Mouse (Mus musculus): ENCODE measurements around the gene Asphd2.

Asphd2 gene

GRCm38 (mm10) chr5:112355910-112356309 is 38.8 kb downstream of the Asphd2 start, which contains the start of gene Gm6583:
TSS of gene Gm6583 (minus strand) at chr5:112356033.
- in situ Hi-C loops (cut with MseI, MboI) = no loop called here

DNA sequence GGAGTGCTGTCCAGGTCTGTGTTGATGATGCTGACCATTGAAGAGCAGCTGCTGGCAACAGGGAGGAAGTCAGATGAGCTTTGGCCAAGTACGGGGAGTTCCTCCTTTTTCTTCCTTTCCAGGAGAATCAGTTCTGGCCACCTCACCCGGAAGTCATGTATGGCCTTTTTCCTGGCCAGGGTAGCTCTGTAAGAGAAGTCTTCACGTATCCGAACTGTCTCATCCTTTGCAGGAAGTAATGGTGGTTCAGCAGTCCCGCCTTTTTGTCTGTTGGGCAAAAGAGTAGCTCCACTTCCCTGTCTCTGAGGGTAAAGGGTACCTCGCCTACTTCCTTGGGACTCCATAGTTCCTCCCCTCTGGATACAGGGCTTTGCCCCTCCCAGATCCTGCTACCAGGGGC is 39.2 kb downstream of the Asphd2 start:
- in situ Hi-C loops (cut with MseI, MboI) = no loop called here

GRCm38 (mm10) chr5:112349169-112349568 is 45.5 kb downstream of the Asphd2 start:
- in situ Hi-C loops (cut with MseI, MboI) = no loop called here

DNA sequence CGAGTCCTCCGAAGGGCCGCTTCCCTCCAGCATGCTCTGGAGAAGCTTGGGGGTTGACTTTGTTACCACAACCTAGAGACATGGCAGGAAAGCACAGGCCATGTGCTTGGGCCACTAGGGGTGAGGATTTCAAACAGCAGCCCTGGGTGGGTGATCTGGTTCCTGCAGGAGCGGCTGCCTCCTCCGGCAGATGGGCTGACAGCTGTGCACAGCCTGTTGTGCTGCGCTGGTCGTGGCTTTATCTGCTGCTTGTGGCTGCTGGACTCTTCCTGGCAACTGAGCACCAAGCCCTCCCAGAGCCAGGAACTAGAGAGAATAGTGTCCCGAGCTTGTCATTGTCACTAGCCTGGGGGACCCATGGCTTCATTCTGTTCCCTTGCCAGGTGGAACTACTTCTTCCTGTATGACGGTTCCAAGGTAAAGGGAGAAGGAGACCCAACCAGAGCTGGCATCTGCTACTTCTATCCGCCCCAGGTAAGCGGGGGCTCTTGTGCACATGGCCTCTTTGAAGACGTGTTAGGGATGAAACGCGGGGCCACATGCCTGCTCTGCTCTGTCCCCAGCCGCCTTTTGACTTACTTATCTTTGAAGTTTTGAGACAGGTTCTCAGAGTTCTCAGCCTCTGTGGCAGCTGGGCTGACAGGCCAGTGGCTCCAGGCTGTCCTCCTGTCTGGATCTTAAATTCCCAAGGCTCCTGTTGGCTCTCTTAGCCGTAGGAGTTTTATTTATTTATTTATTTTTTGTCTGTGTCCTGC is 48.3 kb downstream of the Asphd2 start:
- in situ Hi-C loops (cut with MseI, MboI) = no loop called here

GRCm38 (mm10) chr5:112344092-112344960 is 50.3 kb downstream of the Asphd2 start:
- in situ Hi-C loops (cut with MseI, MboI) = no loop called here

GRCm38 (mm10) chr5:112343205-112343595 is 51.5 kb downstream of the Asphd2 start:
- in situ Hi-C loops (cut with MseI, MboI) = no loop called here

DNA sequence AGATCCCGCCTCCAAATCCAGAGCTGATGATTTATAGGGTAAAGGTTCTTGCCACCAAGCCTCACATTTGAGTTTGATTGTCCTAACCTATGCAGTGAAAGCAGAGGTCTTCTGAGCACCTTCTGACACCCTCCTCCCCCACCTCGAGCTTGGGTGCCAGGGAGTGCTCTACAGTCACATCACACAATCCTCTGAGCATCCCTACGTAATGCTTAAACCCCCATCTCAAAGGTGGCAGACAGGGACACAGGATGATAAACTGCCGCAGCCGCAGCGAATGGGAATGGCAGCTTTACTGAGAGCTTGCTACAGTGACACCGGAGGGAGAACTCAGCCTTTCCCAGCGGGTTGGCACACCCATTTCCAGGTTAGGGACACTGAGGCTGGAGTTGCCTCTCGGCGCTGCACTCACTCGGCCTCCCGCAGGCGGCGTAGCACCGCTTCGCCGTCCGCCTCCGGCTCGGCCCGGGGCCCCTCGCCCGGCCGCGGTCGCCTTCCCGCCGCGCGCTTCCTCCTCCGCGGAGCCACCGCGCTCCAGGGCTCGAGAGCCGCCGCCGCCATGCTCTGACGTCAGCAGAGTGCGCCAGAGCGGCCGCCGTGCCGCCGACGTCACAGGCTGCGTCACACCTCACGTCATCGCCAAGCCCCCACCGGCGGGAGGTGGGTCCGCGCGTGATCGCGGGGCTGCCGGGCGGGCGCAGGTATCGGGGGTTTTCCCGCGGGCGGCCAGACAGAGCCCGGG is 52.0 kb downstream of the Asphd2 start, which contains the start of the genes Srrd and Hps4:
Gene Srrd (minus strand): TSS at position 578 of the 742 bp plus-strand sequence.
Gene Hps4 (plus strand): TSS at position 621 of the 742 bp plus-strand sequence.
- in situ Hi-C loops (cut with MseI, MboI) = no loop called here

GRCm38 (mm10) chr5:112339215-112339614 is 55.5 kb downstream of the Asphd2 start:
- in situ Hi-C loops (cut with MseI, MboI) = no loop called here

DNA sequence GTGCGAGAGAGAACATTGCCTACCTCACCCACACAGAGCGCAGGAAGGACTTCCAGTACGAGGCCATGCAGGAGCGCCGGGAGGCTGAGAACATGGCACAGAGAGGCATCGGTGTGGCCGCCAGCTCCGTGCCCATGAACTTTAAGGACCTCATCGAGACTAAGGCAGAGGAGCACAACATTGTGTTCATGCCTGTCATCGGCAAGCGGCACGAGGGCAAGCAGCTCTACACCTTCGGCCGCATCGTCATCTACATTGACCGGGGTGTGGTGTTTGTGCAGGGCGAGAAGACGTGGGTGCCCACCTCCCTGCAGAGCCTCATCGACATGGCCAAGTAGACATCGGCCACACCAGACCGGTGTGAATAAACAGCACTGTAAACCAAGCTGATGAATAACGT is 57.7 kb downstream of the Asphd2 start:
- in situ Hi-C loops (cut with MseI, MboI) = no loop called here

- in situ Hi-C loops (cut with MseI, MboI) = no loop called here
Measured at GRCm38 (mm10) chr5:112335473-112335872, 59.2 kb downstream of the Asphd2 start.

All from mouse trophoblast stem cell (cell line).